Mouse (Mus musculus) stomach, postnatal 0 days (tissue): ENCODE measurements around the gene Rer1.

Source experiments
- CTCF ChIP-seq: IDR thresholded peaks from 2 replicates; pipeline ENCODE4 v1.5.1; 2016; ENCODE audit warnings: antibody characterized with exemption, low read depth, mild to moderate bottlenecking, moderate library complexity
- EP300 ChIP-seq: optimal IDR thresholded peaks from 2 replicates; pipeline ENCODE3; 2016; ENCODE audit warnings: antibody characterized with exemption

DNA sequence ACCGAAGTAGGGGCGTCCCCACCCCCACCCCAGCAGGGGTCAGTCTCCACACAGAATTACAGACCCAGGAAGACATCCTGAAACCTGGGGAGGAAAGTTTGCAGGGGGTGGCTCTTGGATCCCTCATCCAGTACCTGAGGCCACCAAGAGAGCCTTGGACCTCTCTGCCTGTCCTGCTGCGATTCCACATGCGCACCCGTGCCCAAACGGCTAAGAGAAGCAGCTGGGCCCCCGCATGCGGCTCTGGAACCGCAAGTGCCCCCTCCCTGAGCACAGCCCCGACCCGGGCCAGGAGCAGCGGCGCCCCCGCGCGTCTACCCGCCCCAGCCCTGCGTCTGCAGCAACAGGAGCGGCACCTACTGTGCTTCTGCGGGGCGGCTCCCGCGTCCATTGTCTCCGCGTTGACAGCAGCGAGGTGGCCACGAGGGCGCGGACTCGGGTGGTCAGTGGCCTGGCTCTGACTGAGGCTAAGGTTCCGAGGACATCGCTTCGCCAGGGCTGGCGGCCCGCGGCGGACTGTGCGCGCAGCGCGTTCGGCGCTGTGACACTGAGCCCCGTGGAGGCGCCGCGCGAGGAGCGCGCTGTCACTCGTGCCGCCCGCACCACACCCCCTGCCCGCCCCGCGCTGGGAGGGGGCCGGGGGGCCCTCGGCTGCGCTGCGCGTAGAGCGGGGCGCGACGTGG is 43.4 kb downstream of the Rer1 start:
- TF ChIP-seq CTCF: no peak
- TF ChIP-seq EP300: no peak
